Mouse (Mus musculus) liver, embryonic 11.5 days (tissue): ENCODE results near the gene Tlr5. TPM values are rescaled to one million over a fixed set of nuclear protein-coding genes. Genes with fewer than 3 reads are reported as not detected.

Experiments
- ATAC-seq: fragments of 200-750 bp; cut with Nextera tagmentation; replicated peaks from 2 replicates; pipeline ENCODE4 v1.8.0; 2017; ENCODE audit warnings: moderate number of reproducible peaks, mild to moderate bottlenecking, moderate TSS enrichment, moderate library complexity; ENCODE audit not compliant: low FRiP score
- DNase-seq: peaks from one replicate; pipeline ENCODE4 v3.0.0-alpha.2; 2017; ENCODE audit warnings: low spot score
- H3K27ac ChIP-seq: fragments of 300-500 bp; sonication (generic); 2 replicates; pipeline ENCODE4 v1.5.1; 2014; ENCODE audit warnings: mild to moderate bottlenecking, low read depth, low read length, control low read depth
- H3K27me3 ChIP-seq: fragments of 300-500 bp; sonication (generic); replicated peaks from 2 replicates; pipeline ENCODE4 v1.6.1; 2014; ENCODE audit warnings: low read length, mixed read lengths; ENCODE audit not compliant: control insufficient read depth, insufficient read depth
- H3K36me3 ChIP-seq: fragments of 300-500 bp; sonication (generic); 2 replicates; pipeline ENCODE4 v1.6.1; 2014; ENCODE audit warnings: mild to moderate bottlenecking, low read length, moderate library complexity, mixed read lengths; ENCODE audit not compliant: control insufficient read depth, insufficient read depth
- H3K4me1 ChIP-seq: fragments of 300-500 bp; sonication (generic); replicated peaks from 2 replicates; pipeline ENCODE4 v1.6.1; 2014; ENCODE audit warnings: low read length, mixed read lengths; ENCODE audit not compliant: control insufficient read depth, insufficient read depth
- H3K4me2 ChIP-seq: fragments of 300-500 bp; sonication (generic); 2 replicates; pipeline ENCODE4 v1.6.1; 2014; ENCODE audit warnings: mild to moderate bottlenecking, control low read depth, moderate library complexity
- H3K4me3 ChIP-seq: fragments of 300-500 bp; sonication (generic); 2 replicates; pipeline ENCODE4 v1.5.1; 2014; ENCODE audit warnings: low read depth, low read length, control low read depth
- H3K9ac ChIP-seq: fragments of 300-500 bp; sonication (generic); 2 replicates; pipeline ENCODE4 v1.6.1; 2014; ENCODE audit warnings: low read depth, low read length, control low read depth
- H3K9me3 ChIP-seq: fragments of 300-500 bp; sonication (generic); 2 replicates; pipeline ENCODE4 v1.6.1; 2016; ENCODE audit warnings: low read length, inconsistent platforms, mixed read lengths; ENCODE audit not compliant: control insufficient read depth
- WGBS: fragments of 180-500 bp; shearing (Covaris S2); extraction: QIAGEN DNeasy Blood & Tissue Kit; methylation state at CpG from one replicate; pipeline ENCODE4 v1.1.7; 2014; 5-methylcytosine and 5-hydroxymethylcytosine counted together
- polyA plus RNA-seq: library from polyadenylated mRNA; unstranded; fragments of >200 nt; fragmentation: Nextera tagmentation; extraction: Ambion mirVana; gene quantifications from 2 replicates; pipeline ENCODE4 v1.2.1, GENCODE M21; 2014

Gene Tlr5
- polyA plus RNA-seq, 1 experiment from 2014 or later: 0.48 TPM

DNA sequence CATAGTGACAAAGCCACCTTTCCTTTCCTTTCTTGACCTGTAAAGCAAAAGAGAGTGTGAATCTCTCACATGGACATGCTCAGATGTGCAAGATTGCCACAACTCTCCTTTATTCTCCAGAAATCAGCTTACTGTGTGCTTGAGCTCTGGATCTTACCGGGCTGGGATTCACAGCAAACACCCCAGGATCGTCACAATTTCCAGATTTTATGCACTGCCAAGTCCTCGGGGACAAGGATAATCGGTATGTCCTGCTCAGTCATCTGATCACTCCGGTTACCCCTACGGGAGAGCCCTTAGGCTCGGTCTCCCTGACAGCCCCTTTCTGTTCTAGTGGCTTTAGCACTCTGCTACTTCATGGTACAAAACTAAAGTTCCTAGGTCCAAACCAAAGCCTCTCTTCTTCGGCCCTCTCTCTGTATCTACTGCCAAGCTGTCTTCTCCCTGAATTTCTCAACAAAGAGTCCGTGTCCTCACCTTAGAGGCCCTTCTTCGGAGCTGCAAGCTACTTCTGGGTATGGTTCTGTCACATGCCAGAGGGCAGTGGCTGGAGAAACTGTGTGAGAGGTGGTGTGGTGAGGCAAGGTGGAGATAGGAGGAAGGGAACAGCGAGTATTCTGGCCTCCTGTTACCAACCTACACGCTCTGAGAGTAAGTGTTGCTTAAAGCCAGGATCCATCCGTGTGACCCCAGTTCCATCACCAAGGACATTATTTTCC lies 3.4 kb downstream of the Tlr5 start:
- Histone ChIP-seq H3K9ac (no peak overlapping the region), H3K4me3 (no peak overlapping the region), H3K4me1 (peaks cover 13% of the 10 kb centered on the region), H3K27ac (no peak overlapping the region), H3K36me3 (no peaks in the 10 kb centered on the region), H3K4me2 (no peak overlapping the region), H3K27me3 (peaks cover 11% of the 10 kb centered on the region), H3K9me3 (no peaks in the 10 kb centered on the region)
- WGBS: 85% methylated on average over 13 of the region's 13 CpGs
- DNase-seq (no peak), ATAC-seq (no peak)

DNA sequence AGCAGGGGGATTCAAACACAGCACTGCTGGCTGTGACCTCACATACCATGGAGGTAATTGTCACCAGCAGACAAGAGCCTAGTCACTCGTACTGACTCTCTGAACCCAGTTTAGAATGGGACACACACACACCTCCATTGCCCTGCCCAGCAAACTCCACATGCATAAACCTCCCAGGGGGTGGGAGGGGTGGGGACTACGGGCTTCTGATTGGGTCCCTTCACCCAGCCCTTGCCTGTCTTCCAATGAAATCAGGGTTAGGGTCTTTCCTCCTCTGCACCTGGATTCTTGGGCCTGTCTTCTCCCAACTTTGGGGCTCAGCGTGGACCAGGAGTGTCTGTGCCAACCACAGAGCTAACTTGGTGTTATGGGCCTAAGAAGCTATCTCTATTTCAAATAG lies 4.2 kb downstream of the Tlr5 start:
- Histone ChIP-seq H3K36me3 (no peaks in the 10 kb centered on the region), H3K4me1 (peaks cover 10% of the 10 kb centered on the region), H3K9me3 (no peaks in the 10 kb centered on the region), H3K9ac (no peak overlapping the region), H3K27me3 (peaks cover 11% of the 10 kb centered on the region), H3K27ac (no peak overlapping the region), H3K4me3 (no peak overlapping the region), H3K4me2 (peak overlapping the region; percentile 80)
- ATAC-seq (no peak), DNase-seq (no peak)
- 55% methylated on average over 3 of the region's 3 CpGs for WGBS

DNA sequence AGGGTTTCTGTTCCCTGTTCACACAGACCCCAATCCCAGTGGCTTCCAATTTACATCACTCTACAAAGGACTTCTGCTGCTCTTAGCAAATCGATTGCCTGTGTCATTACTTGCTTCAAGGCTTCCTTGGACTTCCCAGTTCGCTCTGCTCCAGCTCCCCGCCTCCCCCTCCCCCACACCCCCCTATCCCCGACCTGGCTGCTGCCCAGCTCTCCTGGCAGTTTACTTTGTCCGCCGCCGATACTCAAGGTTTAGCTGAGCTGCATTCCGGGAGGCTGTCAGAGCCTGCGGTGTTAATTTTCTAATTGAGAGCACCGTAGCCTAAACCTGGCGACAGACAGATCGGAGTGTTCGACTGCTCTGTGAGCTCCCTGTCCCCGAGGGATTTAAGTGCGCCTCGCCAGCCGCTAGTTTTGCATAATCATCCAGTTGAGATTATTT lies 4.7 kb downstream of the Tlr5 start:
- H3K9ac ChIP-seq: peak overlapping the region; percentile 27
- ATAC-seq: no peak

DNA sequence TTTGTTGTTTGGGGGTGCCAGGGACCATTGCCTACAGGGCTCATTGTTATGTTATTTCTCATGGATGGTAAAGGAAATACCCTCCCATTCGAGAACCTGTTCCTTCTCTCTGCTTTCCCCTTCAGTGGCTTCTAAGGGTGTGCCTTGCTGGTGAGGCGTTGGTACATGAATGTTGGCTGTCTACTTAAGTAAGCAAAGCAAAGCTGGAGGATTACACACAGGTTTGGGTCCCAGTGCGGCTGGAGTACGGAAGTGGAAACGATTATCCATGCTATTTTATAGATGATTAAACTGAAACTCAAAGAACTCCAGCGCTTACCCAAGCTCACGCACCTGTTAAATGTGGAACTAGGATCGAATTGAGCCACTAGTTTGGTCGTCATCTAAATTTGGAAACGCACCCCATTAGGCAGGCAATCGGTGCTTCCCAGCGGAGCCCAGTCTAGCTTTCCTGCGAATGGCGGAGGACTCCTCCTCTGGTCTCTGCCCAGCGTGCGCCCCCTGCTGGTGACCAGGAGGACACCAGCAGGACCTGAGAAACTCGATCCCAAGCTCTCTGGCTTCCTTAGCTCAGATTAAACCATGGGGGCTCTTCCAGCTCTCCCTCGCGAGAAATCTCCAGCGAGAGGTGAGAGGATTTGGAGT lies 5.3 kb downstream of the Tlr5 start:
- ATAC-seq (peak; percentile 67), DNase-seq (peak; percentile 81)
- peak overlapping the region; percentile 23; the same call in 1 of the 2 replicates for H3K9ac ChIP-seq
- H3K4me2 ChIP-seq: peak overlapping the region; percentile 80
- under 1% methylated on average over 20 of the region's 20 CpGs for WGBS
- H3K27ac ChIP-seq: no peak overlapping the region
- H3K4me1 ChIP-seq: peaks cover 3% of the 10 kb centered on the region; the same call in 1 of the 2 replicates
- H3K27me3 ChIP-seq: peaks cover 11% of the 10 kb centered on the region
- peak overlapping the region; percentile 46 for H3K4me3 ChIP-seq
- H3K36me3 ChIP-seq: no peaks in the 10 kb centered on the region
- H3K9me3 ChIP-seq: no peaks in the 10 kb centered on the region

More for the DNA sequence above, 4.7 kb downstream of the Tlr5 start:
- WGBS: 5% methylated on average over 17 of the region's 17 CpGs
- no peaks in the 10 kb centered on the region for H3K36me3 ChIP-seq
- H3K27ac ChIP-seq: no peak overlapping the region
- peaks cover 11% of the 10 kb centered on the region for H3K27me3 ChIP-seq
- peak overlapping the region; percentile 46 for H3K4me3 ChIP-seq
- H3K9me3 ChIP-seq: no peaks in the 10 kb centered on the region
- H3K4me2 ChIP-seq: peak overlapping the region; percentile 80
- H3K4me1 ChIP-seq: peaks cover 7% of the 10 kb centered on the region
- peak; percentile 52 for DNase-seq

DNA sequence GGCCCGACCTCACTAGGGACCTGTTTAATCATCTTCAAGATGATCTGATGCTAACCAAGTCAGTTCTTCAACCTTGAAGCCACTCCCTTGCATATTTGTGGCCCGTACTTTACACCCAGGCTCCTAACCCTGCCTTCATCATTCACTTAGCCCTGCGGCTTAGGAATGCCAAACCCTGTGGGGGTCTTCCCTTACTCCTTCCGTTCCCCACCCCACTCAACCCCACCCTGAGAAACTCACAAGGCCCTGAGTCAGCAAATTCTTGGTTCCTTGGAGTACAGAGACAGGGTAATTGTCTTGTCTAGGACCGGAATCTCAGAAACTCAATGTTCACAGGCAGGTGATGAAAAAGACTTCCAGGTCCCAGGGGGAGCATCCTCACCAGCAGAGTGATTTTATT lies 6.5 kb downstream of the Tlr5 start:
- Histone ChIP-seq H3K9ac (no peak overlapping the region), H3K36me3 (no peaks in the 10 kb centered on the region), H3K9me3 (no peaks in the 10 kb centered on the region), H3K27me3 (0 out of 2 replicates have a peak, but pooled peaks cover 5% of the 10 kb centered on the region), H3K27ac (no peak overlapping the region), H3K4me2 (no peak overlapping the region), H3K4me1 (no peaks in the 10 kb centered on the region), H3K4me3 (no peak overlapping the region)
- 63% methylated on average over 5 of the region's 5 CpGs for WGBS
- no peak for ATAC-seq
- no peak for DNase-seq

DNA sequence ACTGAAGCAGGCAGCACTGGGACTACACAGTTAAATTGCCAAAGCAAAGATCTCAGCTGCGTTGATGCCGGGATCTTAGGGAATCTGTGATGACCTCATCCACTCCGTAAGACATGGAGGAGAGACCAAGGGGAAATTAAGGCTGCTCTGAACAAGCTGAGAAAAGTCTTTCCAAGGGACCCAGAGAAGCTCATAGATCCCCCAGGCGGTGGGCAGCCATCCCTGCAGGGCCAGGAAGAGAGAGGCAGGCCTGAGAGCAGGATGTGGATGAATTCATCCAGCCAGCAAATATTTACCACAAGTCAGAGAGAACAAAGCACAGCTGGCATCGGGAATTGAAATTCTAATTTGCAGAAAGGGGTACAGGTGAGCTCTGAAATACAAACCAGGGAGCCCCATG lies 8.7 kb downstream of the Tlr5 start:
- H3K9me3 ChIP-seq: no peaks in the 10 kb centered on the region
- no peak overlapping the region for H3K27ac ChIP-seq
- 0 out of 2 replicates have a peak, but pooled peaks cover 3% of the 10 kb centered on the region for H3K27me3 ChIP-seq
- DNase-seq (no peak), ATAC-seq (no peak)
- no peak overlapping the region for H3K9ac ChIP-seq
- no peaks in the 10 kb centered on the region for H3K4me1 ChIP-seq
- H3K4me3 ChIP-seq: no peak overlapping the region
- H3K36me3 ChIP-seq: no peaks in the 10 kb centered on the region
- 58% methylated on average over 5 of the region's 5 CpGs for WGBS
- no peak overlapping the region for H3K4me2 ChIP-seq

DNA sequence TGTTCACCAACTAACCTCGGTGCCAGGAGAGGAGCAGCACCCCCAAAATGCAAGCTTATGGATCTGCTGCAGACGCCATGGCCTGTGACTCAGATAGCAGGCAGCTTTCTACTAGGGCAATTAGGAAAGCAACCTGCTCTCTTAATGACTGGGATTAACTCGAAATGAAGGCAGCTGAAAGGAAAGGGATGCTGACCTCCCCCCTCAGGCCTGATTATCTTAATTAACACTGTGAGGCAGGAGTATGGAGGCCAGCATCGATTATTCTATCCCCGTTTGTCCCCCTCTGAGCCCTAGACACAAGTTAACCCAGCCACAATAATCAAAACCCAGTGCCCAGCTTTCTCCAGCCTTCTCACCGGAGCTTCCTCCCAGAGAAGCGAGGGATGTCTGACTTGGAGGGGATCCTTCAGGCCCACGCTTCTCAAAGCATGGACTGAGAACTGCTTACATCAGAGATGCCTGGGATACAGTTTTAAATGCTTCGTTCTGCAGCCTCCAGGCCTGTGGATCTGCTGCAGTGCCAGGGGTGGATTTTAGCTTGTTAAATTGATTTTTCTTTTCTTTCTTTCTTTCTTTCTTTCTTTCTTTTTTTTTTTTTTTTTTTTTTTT lies 10.4 kb downstream of the Tlr5 start:
- no peaks in the 10 kb centered on the region for H3K4me1 ChIP-seq
- no peak overlapping the region for H3K27ac ChIP-seq
- H3K9me3 ChIP-seq: no peaks in the 10 kb centered on the region
- no peak overlapping the region for H3K4me2 ChIP-seq
- no peak overlapping the region for H3K9ac ChIP-seq
- no peaks in the 10 kb centered on the region for H3K27me3 ChIP-seq
- DNase-seq (no peak), ATAC-seq (no peak)
- no peaks in the 10 kb centered on the region for H3K36me3 ChIP-seq
- 67% methylated on average over 9 of the region's 9 CpGs for WGBS
- no peak overlapping the region for H3K4me3 ChIP-seq

DNA sequence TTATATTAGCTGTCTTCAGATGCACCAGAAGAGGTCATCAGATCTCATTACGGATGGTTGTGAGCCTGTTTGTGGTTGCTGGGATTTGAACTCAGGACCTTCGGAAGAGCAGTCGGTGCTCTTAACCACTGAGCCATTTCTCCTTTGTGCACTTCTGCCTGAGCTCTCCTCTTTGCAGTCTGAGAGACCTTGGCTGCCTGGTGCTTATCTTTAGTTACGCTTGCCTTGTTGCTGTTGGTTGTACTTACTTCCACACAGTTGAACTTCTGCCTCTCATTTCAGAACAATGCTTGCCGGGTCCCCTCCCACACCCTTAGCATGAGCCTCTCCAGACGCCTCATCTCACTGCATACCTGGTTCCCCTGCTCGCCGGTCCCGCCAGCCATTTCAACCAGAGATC lies 14.1 kb downstream of the Tlr5 start:
- Histone ChIP-seq H3K9me3 (no peaks in the 10 kb centered on the region), H3K4me1 (no peaks in the 10 kb centered on the region), H3K36me3 (no peaks in the 10 kb centered on the region), H3K4me2 (no peak overlapping the region), H3K27me3 (no peaks in the 10 kb centered on the region), H3K4me3 (no peak overlapping the region), H3K27ac (no peak overlapping the region), H3K9ac (no peak overlapping the region)
- DNase-seq (no peak), ATAC-seq (no peak)
- 79% methylated on average over 9 of the region's 9 CpGs for WGBS
